Mouse (Mus musculus) layer of hippocampus, postnatal 25 days (tissue): ENCODE measurements around the gene Uba5. TPM values are rescaled to one million over a fixed set of nuclear protein-coding genes. Genes with fewer than 3 reads are reported as not detected.
A peak's percentile ranks its signal among the peaks of the same experiment; 100 is the strongest.

ENCODE experiments used
- DNase-seq, 2 experiments: peaks; one replicate each; pipeline ENCODE4 v3.0.0; 2022; ENCODE audit warnings: mixed read lengths in 2 of 2, low spot score in 1 of 2; ENCODE audit errors: extremely low spot score in 1 of 2
- total RNA-seq, 2 experiments: library from RNA; stranded (reverse); gene quantifications; 2 replicates each; pipeline ENCODE4 v1.2.3; 2021

Uba5 gene
- total RNA-seq, 2 experiments from 2014 or later, result 41.1 to 41.3 TPM

DNA sequence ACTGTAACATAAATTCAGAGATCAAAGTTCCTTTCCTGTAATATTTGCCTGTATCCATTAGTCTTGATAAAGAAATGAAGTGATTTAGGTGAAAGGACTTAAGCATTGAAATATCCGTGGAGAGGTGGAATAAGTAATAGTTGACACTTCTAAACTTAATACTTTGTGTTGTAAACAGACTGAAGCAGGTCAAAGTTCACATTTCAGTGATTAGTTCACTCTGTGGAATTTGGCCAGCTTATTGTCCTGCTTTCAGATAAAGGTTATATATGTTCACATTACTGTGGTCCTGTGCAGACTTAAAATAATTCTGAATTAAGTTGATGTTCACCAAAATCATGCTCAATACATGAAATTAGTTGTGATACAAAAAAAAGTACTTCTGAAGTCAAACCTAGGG lies 1.6 kb upstream of the Uba5 start:
- DNase-seq, result no peak

DNA sequence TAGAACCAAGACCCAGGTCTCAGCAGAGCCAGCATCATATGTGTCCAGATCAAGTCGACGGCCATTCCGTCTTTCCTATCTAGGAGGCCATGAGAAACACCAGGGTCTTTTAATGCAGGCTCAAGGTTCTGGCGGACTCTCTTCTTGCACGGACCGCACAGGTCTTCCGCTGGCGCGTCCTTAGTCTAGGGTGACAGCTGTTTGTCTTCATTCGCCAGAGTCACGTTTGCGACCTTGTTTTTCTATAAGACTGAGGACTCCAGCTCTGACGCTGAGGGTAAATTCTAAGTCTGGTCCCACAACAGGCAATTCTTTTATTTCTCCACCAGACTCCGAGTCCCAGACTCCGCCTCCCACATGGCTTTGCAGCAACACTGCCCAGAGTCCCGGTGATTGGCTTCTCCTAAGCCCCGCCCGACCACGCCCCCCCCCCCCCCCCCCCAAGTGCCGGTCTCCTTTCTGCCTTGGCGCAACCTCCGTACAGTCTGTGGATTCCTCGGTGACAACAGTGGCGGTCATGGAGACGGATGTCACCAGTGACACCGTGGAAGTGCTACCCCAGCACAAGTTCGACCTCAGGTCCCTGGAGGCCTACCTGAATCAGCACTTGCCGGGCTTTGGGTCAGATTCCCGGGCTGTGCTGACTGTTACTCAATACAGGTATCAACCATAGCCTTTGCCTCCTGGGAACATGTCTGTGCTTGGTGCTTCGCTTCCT lies 469 bp upstream of the Uba5 start, which contains the start of gene Acad11:
Gene Acad11 (plus strand): TSS at position 134 of the 718 bp plus-strand sequence.
- peak; percentile 81 to 86 for DNase-seq

GRCm38 (mm10) chr9:104051028-104051427 lies 11.9 kb downstream of the Uba5 start:
- no peak for DNase-seq

DNA sequence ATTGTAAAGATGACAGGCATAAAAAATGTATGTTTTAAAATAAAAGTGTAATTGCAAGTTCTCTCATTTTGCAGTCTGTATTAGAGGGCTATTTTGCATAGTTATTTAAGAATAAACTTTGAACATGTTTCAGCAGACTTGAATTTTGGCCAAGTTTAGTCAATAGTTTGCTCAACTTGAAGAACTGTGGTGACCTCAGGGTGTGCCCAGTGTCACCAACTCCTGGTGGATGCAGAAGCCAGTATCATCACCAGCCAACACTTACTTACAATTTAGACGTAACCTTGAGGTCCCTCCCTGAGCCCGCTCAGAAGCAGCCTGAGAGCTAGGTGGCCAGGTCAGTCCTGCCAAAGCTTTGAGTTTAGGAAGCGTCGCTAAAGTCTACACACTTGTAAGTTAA lies 19.3 kb downstream of the Uba5 start:
- no peak for DNase-seq

- DNase-seq, result no peak
These were observed 22.6 kb downstream of the Uba5 start, which contains the start of gene Gm28305 for GRCm38 (mm10) chr9:104040362-104040761. Gm28305 (plus strand) TSS chr9:104040662.

DNA sequence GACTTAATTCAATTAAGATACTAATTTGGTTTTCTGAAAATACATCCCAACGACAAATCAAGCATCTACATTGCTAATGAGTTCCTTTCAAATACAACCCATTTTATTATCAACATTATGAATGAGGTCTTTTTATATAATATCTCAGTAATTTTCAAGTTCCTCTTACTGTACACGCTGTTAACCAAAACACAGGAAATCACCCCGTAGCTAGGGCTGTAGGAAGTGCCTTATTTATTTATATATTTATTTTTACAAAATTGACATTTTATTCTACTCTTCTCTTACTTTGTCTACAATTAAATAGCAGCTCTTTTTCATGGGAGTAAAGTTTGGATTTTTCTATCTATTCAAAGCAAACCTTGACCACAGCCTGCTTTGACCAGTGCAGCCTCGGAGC lies 23.2 kb downstream of the Uba5 start:
- no peak for DNase-seq

DNA sequence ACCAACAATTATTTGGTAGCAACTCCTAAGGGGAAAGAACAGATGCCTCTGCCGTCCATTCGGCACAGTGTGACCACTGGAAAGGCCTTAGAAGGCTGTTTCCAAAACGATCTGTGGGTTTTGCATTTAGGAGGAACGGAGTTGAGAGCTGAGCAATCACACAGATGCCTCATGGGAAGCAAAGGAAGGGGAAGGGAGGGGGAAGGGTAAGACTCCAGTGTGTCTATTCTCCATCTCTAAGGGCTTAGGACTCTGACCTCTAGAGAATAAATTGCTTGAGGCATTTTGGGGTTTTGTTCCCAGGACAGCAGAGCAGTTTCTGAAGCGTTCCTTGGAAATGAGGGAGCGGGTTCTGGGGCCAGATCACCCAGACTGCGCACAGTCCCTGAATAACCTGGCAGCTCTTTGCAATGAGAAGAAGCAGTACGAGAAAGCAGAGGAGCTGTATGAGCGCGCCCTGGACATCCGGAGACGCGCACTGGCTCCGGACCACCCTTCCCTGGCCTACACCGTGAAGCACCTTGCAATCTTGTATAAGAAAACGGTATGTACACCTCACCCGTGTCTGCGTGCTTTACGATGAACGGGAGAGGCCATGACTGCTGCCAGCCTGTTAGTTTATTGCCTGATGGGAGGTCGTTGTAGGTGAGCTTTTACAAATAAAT lies 23.8 kb downstream of the Uba5 start:
- no peak for DNase-seq

DNA sequence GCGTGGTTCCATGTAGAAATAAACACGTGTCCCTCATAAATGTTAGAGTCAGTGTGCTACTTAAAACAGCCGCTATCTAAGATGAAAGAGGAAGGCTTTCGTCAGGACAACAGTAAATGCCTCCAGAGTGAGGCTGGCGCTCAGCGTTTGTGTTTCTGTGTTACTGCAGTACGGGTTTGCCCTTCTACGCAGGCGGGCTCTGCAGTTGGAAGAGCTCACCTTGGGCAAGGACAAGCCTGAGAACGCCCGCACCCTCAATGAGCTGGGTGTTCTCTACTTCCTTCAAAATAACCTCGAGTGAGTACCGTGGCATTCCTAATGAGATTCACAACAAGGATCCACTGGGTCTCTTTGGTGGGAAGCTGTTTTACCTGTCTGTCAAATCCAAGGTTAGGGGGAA lies 24.7 kb downstream of the Uba5 start:
- no peak for DNase-seq

DNA sequence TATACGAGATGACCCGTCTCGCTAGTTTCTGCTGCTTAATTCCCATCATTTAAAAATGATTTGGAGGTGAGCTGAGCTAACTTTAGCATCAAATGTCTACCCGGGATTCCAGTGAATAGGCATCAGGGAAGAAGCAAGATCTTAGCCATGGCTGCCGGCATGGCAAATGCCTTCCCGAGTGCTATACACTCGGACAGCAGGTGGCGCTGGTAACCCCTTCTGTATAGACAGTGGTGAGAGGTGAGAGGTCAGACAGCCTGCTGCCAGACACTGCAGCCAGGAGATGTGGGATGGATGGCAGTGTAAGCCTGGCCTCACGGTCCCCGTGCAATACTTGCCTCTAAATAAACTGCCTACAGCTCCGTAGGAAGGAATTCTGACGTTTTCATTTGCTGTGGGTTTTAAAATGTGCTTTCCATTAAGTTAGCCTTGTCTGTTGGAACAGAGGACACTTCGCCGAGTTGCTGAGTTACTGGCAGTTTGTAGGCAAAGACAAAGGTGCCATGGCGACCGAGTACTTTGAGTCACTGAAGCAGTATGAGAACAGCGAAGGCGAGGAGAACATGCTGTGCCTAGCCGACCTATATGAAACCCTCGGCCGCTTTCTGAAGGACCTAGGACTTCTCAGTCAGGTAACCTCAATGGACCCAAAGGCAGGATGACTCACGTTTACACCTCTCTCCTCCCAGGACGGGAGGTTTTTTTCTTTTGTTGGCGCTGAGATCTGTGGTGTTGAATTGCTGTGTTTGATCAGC lies 27.5 kb downstream of the Uba5 start:
- DNase-seq, result peak; percentile 38 to 83

GRCm38 (mm10) chr9:104034718-104035117 lies 28.2 kb downstream of the Uba5 start:
- DNase-seq, result no peak

- DNase-seq, result no peak
These were observed 28.7 kb downstream of the Uba5 start for GRCm38 (mm10) chr9:104034231-104034630.

- no peak for DNase-seq
These were observed 33.1 kb downstream of the Uba5 start for GRCm38 (mm10) chr9:104029861-104030260.

DNA sequence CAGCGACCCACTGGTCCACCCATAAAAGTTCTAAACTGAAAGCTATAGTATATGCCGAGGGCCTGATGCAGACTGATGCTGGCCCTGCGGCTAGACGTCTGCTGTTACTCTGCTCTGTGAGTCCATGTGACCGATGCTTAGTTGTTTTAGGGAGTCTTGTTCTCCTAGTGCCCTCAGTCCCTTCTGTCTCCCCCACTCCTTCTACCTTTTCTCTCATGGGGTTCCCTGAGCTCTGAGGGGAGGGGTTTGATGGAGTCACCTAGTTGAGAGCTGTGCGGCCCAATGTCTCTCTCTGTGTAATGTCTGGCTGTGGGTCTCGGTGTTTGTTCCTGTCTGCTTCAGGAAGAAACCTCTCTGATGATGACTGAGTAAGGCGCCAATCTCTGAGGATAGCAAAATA lies 35.7 kb downstream of the Uba5 start:
- DNase-seq, result no peak

DNA sequence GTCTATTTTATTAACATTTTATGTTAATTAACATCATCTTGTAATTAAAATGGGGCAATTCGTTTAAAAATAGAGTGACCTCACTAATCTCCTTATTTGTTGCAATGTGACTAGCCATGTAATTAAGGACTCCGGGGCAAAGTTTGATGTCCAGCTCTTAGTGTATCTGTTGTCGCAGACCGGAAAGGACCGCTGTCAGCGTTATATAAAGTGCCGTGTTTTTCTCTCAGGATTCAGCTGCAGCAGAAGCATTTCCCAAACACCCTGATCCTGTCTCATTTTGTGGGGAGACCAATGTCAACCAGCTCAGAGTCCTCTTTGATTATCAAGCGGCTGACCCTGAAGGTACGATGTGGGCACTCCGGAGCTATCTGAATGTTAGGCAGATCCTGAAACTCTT lies 41.9 kb downstream of the Uba5 start:
- DNase-seq, result no peak

DNA sequence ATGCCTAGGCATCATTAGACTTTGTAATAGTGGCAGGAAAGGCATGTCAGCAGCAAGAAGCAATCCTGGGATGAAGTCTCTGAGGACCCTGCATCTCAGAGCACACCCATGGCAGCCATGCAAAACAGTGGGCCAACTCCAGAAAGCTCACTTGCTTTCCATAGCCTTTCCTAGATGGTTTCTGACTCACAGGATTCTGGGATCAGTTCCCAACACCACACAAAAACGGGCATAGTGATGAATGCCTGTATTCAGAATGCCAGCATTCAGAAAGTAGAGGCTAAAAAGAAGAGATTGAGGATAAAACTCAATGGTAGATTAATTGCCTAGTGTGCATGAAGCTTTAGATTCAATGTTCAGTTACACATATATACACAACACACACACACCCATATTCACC lies 48.4 kb downstream of the Uba5 start:
- no peak for DNase-seq

DNA sequence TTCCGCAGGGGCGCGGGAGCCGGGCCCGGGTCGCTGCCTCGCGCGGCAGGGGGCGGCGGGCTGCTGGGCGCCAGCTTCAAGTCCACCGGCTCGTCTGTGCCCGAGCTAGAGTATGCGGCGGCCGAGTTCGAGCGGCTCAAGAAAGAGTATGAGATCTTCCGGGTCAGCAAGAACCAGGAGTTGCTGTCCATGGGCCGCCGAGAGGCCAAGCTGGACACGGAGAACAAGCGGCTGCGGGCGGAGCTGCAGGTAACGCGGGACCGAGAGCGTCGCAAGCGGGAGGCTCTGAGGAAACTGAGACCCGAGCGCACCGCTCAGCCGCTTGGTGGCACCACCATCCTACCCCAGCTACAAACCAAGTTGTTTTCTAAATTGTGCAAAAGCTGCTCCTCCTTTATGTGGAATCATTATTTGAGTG lies 60.0 kb downstream of the Uba5 start:
- DNase-seq, result peak in 1 of 2 experiments; percentile 63

GRCm38 (mm10) chr9:104001921-104002859 lies 60.7 kb downstream of the Uba5 start, which contains the start of gene Nphp3:
Nphp3 (plus strand) TSS chr9:104002544.
- peak; percentile 94 to 96 for DNase-seq

GRCm38 (mm10) chr9:104000601-104001000 lies 62.3 kb downstream of the Uba5 start:
- no peak for DNase-seq
